Mouse (Mus musculus): ENCODE data around the gene Cpm. TPM values are rescaled to one million over a fixed set of nuclear protein-coding genes. Genes with fewer than 3 reads are reported as not detected.

Gene Cpm
- total RNA-seq, 2 experiments from 2014 or later = 20.3 to 33.2 TPM

DNA sequence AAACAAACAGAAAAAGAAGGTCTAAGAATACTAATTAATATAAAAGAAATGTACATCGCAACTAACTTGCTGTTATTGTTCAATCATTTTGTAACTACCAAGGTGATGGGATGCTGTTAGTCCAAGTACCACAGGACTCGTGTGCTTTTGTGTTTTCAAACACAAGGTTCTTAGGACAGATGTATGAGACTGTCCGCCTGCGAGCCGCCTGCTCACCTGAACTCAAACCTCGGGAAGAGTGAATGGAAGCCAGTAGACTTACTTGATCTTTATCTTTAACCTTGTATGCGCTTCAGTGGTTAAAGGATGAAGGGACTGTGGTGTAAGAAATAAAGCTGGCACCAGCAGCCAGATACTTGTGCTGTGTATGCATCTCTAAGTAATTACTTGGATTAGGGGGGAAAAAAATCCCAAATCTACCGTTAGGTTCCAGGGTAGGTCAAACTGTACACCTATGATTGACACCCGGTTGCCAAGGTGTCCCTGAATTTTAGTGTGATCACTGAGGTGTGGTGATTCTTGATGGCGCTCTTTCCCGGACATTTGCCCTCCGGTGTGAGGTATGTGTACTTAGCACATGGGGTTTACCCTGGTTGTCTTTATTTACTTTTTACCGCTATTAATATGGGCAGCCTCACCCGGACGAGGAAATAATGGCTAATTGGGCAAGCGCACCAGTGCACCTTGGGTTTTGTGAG is 2.4 kb downstream of the Cpm start:
- no peak for DNase-seq (ENCODE audit: low spot score in 2 of 2)

GRCm38 (mm10) chr10:117632394-117632793 is 3.1 kb downstream of the Cpm start:
- DNase-seq (ENCODE audit: low spot score in 2 of 2) = no peak

GRCm38 (mm10) chr10:117633564-117634208 is 4.4 kb downstream of the Cpm start:
- DNase-seq (ENCODE audit: low spot score in 2 of 2) = no peak

DNA sequence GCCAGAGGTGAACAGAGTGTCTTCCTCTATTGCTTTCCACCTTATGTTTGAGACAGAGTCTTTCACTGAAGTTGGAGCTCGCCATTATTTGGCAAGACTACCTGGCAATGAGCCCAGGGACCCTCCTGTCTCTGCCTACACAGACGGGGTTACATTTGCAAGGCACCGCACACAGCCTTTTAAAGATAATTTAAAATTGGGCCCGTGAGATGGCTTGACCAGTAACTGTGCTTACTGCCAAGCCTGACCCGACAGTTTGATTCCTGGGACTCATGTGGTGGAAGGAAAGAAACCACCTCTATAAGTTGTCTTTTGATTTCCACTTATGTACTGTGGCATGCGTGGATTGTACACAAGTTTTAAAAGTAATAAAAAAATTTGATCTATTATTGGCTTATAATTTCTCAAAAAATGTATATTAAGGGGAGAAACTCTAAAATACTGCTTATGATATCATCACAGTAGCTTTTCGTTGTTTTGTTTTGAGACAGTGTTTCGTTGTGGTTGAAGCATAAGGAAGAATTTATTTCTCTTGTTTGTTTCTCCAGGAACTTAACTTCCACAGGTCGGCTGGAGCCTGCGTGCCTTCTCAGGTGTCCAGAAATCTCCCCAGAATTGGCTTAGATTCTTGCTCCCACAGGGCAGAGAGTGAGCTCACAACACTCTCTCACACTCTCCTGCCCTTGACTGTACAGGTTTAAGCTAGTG is 5.2 kb downstream of the Cpm start:
- DNase-seq (ENCODE audit: low spot score in 2 of 2) = no peak

DNA sequence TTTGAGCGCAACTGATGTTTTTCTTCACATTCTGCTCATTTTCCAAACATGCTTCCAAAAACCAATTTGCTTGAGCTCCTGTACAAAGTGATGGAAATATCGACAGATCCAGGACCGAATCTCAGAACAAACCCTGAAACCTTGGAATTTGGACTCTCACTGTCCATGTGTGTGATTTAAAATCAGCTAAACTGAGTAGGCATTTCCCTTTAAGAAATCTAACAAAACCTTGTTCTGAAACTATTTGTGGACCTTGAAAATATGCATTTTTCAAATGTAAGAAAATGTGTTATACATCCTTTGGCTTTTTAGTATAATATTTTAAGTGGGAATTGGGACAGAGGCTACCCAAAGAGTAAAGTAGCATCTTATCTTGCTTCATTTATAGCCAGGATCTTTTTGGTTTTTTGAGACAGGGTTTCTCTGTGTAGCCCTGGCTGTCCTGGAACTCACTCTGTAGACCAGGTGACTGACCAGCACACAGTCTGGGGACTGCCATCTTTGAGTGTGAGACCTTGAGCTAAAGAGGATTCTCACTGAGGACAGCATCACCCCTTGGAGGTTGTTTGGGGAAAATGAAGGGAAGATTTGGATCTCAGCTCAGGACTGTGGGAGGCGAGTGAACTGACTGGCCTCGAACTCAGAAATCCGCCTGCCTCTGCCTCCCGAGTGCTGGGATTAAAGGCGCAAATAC is 5.9 kb downstream of the Cpm start:
- no peak for DNase-seq (ENCODE audit: low spot score in 2 of 2)

- DNase-seq (ENCODE audit: low spot score in 2 of 2) = no peak
Observed at GRCm38 (mm10) chr10:117635823-117636589, 6.7 kb downstream of the Cpm start.

- DNase-seq (ENCODE audit: low spot score in 2 of 2) = no peak
Observed at GRCm38 (mm10) chr10:117637062-117637744, 7.9 kb downstream of the Cpm start.

GRCm38 (mm10) chr10:117637745-117638577 is 8.7 kb downstream of the Cpm start:
- DNase-seq (ENCODE audit: low spot score in 2 of 2) = no peak

- no peak for DNase-seq (ENCODE audit: low spot score in 2 of 2)
Observed at GRCm38 (mm10) chr10:117638578-117639220, 9.4 kb downstream of the Cpm start.

DNA sequence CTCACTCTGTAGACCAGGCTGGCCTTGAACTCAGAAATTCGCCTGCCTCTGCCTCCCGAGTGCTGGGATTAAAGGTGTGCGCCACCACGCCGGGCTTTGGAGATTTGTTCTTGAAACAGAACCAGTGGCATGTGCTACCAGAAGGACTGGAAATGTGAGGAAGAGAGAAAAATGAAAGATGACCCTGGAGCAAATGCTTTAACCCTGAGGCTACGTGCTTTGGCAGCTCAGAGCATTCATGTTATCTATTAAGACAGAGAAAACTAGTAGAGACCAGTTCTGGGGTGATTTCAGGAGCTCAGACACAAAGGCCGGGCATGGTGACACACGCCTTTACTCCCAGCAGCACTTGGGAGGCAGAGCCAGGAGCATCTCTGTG is 9.9 kb downstream of the Cpm start:
- no peak for DNase-seq (ENCODE audit: low spot score in 2 of 2)

- peak in 1 of 2 experiments; percentile 27 for DNase-seq (ENCODE audit: low spot score in 2 of 2)
Observed at GRCm38 (mm10) chr10:117639899-117640594, 10.7 kb downstream of the Cpm start.

- no peak for DNase-seq (ENCODE audit: low spot score in 2 of 2)
Observed at GRCm38 (mm10) chr10:117640595-117641078, 11.3 kb downstream of the Cpm start.

DNA sequence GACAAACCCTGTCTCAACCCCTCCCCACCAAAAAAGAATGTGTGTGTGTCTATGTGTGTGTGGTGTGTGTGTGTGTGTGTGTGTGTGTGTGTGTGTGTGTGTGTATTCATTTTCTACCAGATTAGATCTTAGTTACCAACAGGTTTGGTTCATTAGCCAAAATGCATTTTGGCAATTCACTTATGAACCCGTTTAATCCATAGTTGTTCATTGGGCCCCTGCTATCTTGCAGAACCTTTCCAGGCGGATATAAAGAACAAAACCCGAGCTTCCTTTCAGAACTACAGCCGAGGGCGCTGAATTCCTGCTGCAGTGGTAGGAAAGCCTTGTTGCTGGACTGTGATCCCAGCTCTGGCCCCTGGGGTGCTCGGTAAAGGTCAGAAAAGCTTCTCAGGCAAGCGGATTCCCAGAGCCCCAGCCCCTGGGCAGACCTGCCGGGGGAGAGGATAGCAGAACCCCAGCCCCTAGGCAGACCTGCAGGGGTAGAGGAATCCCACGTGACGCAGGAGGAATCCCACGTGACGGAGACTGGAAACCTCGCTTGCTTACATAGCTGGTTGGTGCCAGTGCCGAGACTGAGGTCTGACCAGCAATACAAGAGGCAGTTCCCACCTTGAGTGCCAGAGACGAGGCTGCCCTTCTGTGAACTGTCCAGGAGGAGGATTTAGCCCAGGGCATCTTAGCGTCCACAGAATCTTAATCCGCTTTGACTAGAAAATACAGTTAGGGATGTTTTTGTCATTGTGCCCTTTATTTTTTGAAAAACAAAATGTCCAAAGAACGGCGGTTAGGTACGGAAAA is 12.3 kb downstream of the Cpm start:
- DNase-seq (ENCODE audit: low spot score in 2 of 2) = no peak

- DNase-seq (ENCODE audit: low spot score in 2 of 2) = no peak
Observed at GRCm38 (mm10) chr10:117642201-117642450, 12.8 kb downstream of the Cpm start.

GRCm38 (mm10) chr10:117642491-117643262 is 13.4 kb downstream of the Cpm start:
- no peak for DNase-seq (ENCODE audit: low spot score in 2 of 2)

GRCm38 (mm10) chr10:117643302-117643701 is 14.0 kb downstream of the Cpm start:
- DNase-seq (ENCODE audit: low spot score in 2 of 2) = no peak
